Mouse (Mus musculus) embryonic facial prominence, embryonic 10.5 days (tissue): ENCODE measurements around the gene Slc25a22. TPM values are rescaled to one million over a fixed set of nuclear protein-coding genes. Genes with fewer than 3 reads are reported as not detected.
A peak's percentile ranks its signal among the peaks of the same experiment; 100 is the strongest.

Experiments
- DNase-seq: peaks from one replicate; pipeline ENCODE4 v3.0.0-alpha.2; 2017; ENCODE audit warnings: low spot score
- H3K27ac ChIP-seq: fragments of 300-500 bp; sonication (generic); replicated peaks from 2 replicates; pipeline ENCODE4 v1.5.1; 2016; ENCODE audit warnings: mild to moderate bottlenecking
- H3K27me3 ChIP-seq: fragments of 300-500 bp; sonication (generic); replicated peaks from 2 replicates; pipeline ENCODE4 v1.6.1; 2016; ENCODE audit warnings: low read depth, mild to moderate bottlenecking; ENCODE audit not compliant: poor library complexity, severe bottlenecking
- H3K36me3 ChIP-seq: fragments of 300-500 bp; sonication (generic); replicated peaks from 2 replicates; pipeline ENCODE4 v1.6.1; 2016; ENCODE audit warnings: mild to moderate bottlenecking, moderate library complexity
- H3K4me1 ChIP-seq: fragments of 300-500 bp; sonication (generic); 2 replicates; pipeline ENCODE4 v1.6.1; 2016
- H3K4me3 ChIP-seq: fragments of 300-500 bp; sonication (generic); 2 replicates; pipeline ENCODE4 v1.5.1; 2016; ENCODE audit warnings: mild to moderate bottlenecking, moderate library complexity
- H3K9me3 ChIP-seq: fragments of 300-500 bp; sonication (generic); 2 replicates; pipeline ENCODE4 v1.6.1; 2016; ENCODE audit warnings: mild to moderate bottlenecking
- WGBS: fragments of 180-500 bp; shearing (Covaris S2); methylation state at CpG from one replicate; pipeline ENCODE4 v1.1.7; 2016; 5-methylcytosine and 5-hydroxymethylcytosine counted together
- polyA plus RNA-seq: library from polyadenylated mRNA; unstranded; fragments of >200 nt; fragmentation: Nextera tagmentation; extraction: Ambion mirVana; gene quantifications from 2 replicates; pipeline ENCODE4 v1.2.1, GENCODE M21; 2016

The Slc25a22 gene
- polyA plus RNA-seq, 1 experiment from 2014 or later: 49.3 TPM

GRCm38 (mm10) chr7:141469901-141470636 lies 32.4 kb upstream of the Slc25a22 start:
- no peaks in the 10 kb centered on the region for H3K9me3 ChIP-seq
- peak overlapping the region; percentile 76; the same call in 1 of the 2 replicates for H3K4me3 ChIP-seq
- peaks cover 62% of the 10 kb centered on the region for H3K4me1 ChIP-seq
- peaks cover 20% of the 10 kb centered on the region for H3K27me3 ChIP-seq
- WGBS: 92% methylated on average over 18 of the region's 18 CpGs
- DNase-seq: no peak
- no peak overlapping the region for H3K27ac ChIP-seq
- H3K36me3 ChIP-seq: peaks cover 40% of the 10 kb centered on the region

GRCm38 (mm10) chr7:141469352-141469751 lies 31.7 kb upstream of the Slc25a22 start:
- Histone ChIP-seq H3K27me3 (peaks cover 27% of the 10 kb centered on the region), H3K36me3 (peaks cover 40% of the 10 kb centered on the region), H3K4me3 (peak overlapping the region; percentile 76), H3K27ac (peak overlapping the region; percentile 92), H3K9me3 (no peaks in the 10 kb centered on the region), H3K4me1 (peaks cover 67% of the 10 kb centered on the region)
- no peak for DNase-seq
- WGBS: 86% methylated on average over 6 of the region's 6 CpGs

GRCm38 (mm10) chr7:141468522-141469211 lies 31.0 kb upstream of the Slc25a22 start:
- H3K27ac ChIP-seq: peak overlapping the region; percentile 92
- H3K4me1 ChIP-seq: peaks cover 67% of the 10 kb centered on the region
- H3K36me3 ChIP-seq: peaks cover 40% of the 10 kb centered on the region
- 27% methylated on average over 8 of the region's 8 CpGs for WGBS
- peak overlapping the region; percentile 76 for H3K4me3 ChIP-seq
- peaks cover 34% of the 10 kb centered on the region for H3K27me3 ChIP-seq
- peak; percentile 73 for DNase-seq
- H3K9me3 ChIP-seq: no peaks in the 10 kb centered on the region

GRCm38 (mm10) chr7:141468164-141468521 lies 30.5 kb upstream of the Slc25a22 start:
- Histone ChIP-seq H3K27me3 (peaks cover 39% of the 10 kb centered on the region), H3K27ac (peak overlapping the region; percentile 92), H3K9me3 (no peaks in the 10 kb centered on the region), H3K4me3 (peak overlapping the region; percentile 76), H3K36me3 (peaks cover 40% of the 10 kb centered on the region), H3K4me1 (peaks cover 63% of the 10 kb centered on the region)
- 19% methylated on average over 5 of the region's 5 CpGs for WGBS
- peak; percentile 35 for DNase-seq

GRCm38 (mm10) chr7:141467230-141468030 lies 29.7 kb upstream of the Slc25a22 start, which contains the start of gene Cd151:
Cd151 (plus strand) TSS chr7:141467392.
- DNase-seq: peak; percentile 93
- Histone ChIP-seq H3K36me3 (peaks cover 34% of the 10 kb centered on the region), H3K4me3 (peak within 1 kb of the TSS; percentile 76), H3K9me3 (no peaks in the 10 kb centered on the region), H3K27ac (peak within 1 kb of the TSS; percentile 92), H3K27me3 (peaks cover 47% of the 10 kb centered on the region), H3K4me1 (peaks cover 66% of the 10 kb centered on the region)
- under 1% methylated on average over 52 of the region's 52 CpGs for WGBS

- Histone ChIP-seq H3K27me3 (peaks cover 54% of the 10 kb centered on the region), H3K27ac (peak overlapping the region; percentile 92), H3K4me3 (peak overlapping the region; percentile 76), H3K4me1 (peaks cover 74% of the 10 kb centered on the region), H3K9me3 (no peaks in the 10 kb centered on the region), H3K36me3 (peaks cover 28% of the 10 kb centered on the region)
- DNase-seq: no peak
- 59% methylated on average over 10 of the region's 10 CpGs for WGBS
Observed at GRCm38 (mm10) chr7:141466607-141467148, 29.0 kb upstream of the Slc25a22 start.

- peaks cover 21% of the 10 kb centered on the region for H3K36me3 ChIP-seq
- H3K4me3 ChIP-seq: 0 out of 2 replicates have a peak overlapping the region, but pooled peaks have one; percentile 48
- 74% methylated on average over 7 of the region's 7 CpGs for WGBS
- DNase-seq: no peak
- H3K9me3 ChIP-seq: no peaks in the 10 kb centered on the region
- peaks cover 61% of the 10 kb centered on the region for H3K27me3 ChIP-seq
- peaks cover 77% of the 10 kb centered on the region for H3K4me1 ChIP-seq
- H3K27ac ChIP-seq: no peak overlapping the region
Observed at GRCm38 (mm10) chr7:141466045-141466394, 28.3 kb upstream of the Slc25a22 start.

- 30% methylated on average over 10 of the region's 10 CpGs for WGBS
- peak; percentile 42 for DNase-seq
- Histone ChIP-seq H3K9me3 (no peaks in the 10 kb centered on the region), H3K27ac (no peak overlapping the region; the same call in 1 of the 2 replicates), H3K4me1 (peaks cover 77% of the 10 kb centered on the region), H3K27me3 (peaks cover 66% of the 10 kb centered on the region), H3K4me3 (peak overlapping the region; percentile 48), H3K36me3 (peaks cover 16% of the 10 kb centered on the region)
Observed at GRCm38 (mm10) chr7:141465388-141466044, 27.8 kb upstream of the Slc25a22 start.

- Histone ChIP-seq H3K4me1 (peaks cover 73% of the 10 kb centered on the region), H3K9me3 (no peaks in the 10 kb centered on the region), H3K27ac (peak overlapping the region; percentile 21; the same call in 1 of the 2 replicates), H3K4me3 (peak overlapping the region; percentile 48), H3K36me3 (peaks cover 8% of the 10 kb centered on the region), H3K27me3 (peaks cover 74% of the 10 kb centered on the region)
- 2% methylated on average over 38 of the region's 38 CpGs for WGBS
- peak; percentile 52 for DNase-seq
Observed at GRCm38 (mm10) chr7:141464603-141465201, 27.0 kb upstream of the Slc25a22 start.

GRCm38 (mm10) chr7:141463824-141464602 lies 26.3 kb upstream of the Slc25a22 start:
- no peaks in the 10 kb centered on the region for H3K9me3 ChIP-seq
- peak overlapping the region; percentile 48 for H3K4me3 ChIP-seq
- no peak for DNase-seq
- peaks cover 8% of the 10 kb centered on the region for H3K36me3 ChIP-seq
- H3K4me1 ChIP-seq: peaks cover 67% of the 10 kb centered on the region
- WGBS: 19% methylated on average over 12 of the region's 12 CpGs
- peaks cover 81% of the 10 kb centered on the region for H3K27me3 ChIP-seq
- no peak overlapping the region for H3K27ac ChIP-seq

GRCm38 (mm10) chr7:141462333-141462821 lies 24.7 kb upstream of the Slc25a22 start:
- Histone ChIP-seq H3K27me3 (peaks cover 96% of the 10 kb centered on the region), H3K4me3 (peak overlapping the region; percentile 59), H3K27ac (no peak overlapping the region), H3K36me3 (peaks cover 14% of the 10 kb centered on the region), H3K9me3 (no peaks in the 10 kb centered on the region), H3K4me1 (peaks cover 50% of the 10 kb centered on the region)
- 10% methylated on average over 5 of the region's 5 CpGs for WGBS
- peak; percentile 51 for DNase-seq
